Mouse (Mus musculus) CD4-positive, CD25-positive, alpha-beta regulatory T cell, adult 9 weeks (primary cell): ENCODE results near the gene Syt9. TPM values are rescaled to one million over a fixed set of nuclear protein-coding genes. Genes with fewer than 3 reads are reported as not detected.

Experiments used
- polyA plus RNA-seq: library from polyadenylated mRNA; unstranded; fragments of 100-300 nt; shearing (Covaris generic); gene quantifications from one replicate; pipeline ENCODE4 v1.2.1, GENCODE M21; 2017

Syt9 gene
- polyA plus RNA-seq: not detected

DNA sequence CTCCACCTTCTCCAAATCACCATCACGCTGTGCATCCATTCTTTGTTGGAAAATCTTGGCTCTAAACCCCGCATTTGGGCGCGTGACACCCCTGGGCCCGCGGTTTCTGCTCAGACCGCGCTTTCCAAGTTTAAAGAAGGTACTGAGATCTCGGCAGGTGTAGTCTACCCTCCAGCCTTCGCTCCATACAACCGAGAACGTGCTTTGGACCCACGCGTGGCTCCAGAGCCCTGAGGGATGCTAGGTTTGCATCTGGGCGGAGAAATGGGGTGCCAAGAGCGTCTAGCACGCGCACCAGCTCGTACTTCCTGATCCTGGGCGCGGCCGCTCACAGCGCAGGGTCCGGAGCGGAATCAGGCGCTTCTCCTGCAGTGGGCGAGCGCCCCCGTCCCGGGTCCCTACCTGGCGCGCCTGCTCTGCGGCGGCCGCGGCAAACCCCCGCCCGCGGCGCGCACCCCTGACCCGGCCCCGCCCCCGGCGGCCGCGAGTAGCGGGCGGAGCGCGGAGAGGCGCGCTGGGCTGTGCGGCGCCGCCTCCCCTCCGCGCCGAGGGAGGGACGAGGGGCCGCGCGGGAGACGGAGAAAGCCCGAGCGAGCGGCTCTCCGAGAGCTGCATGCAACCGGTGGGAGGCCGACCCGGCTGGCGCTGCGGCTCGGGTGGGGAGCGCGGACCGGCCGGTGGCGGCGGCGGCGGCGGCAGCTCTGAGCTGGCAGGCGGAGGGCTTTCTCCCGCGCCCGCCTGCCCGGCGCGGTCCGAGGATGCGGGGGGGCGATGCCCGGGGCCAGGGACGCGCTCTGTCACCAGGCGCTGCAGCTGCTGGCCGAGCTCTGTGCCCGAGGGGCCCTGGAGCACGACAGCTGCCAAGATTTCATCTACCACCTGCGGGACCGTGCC lies at the start of gene Syt9:
Syt9 (plus strand) TSS at position 497 of the 894 bp plus-strand sequence.

DNA sequence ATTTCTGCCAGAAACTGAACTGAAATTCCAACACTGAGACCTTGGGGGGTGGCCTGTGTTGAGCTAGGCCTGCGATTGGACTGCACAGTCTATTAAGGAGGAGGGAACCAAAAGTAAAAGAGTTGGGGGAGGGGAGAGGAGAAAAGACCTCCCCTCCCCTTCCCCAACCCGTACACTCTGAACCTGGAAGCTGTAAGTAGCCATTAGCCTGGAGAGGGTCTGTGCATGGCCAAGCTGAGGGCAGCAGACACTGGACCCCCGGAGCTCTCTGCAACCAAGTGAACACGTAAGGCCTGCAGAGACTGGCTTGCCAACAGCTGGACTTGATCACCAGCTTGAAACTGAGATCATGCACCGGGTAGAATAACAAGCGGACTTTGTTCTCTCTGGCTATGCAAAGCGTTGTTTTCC lies 196.7 kb downstream of the Syt9 start, which contains the start of gene Olfml1:
Olfml1 (plus strand) TSS at position 186 of the 411 bp plus-strand sequence.

DNA sequence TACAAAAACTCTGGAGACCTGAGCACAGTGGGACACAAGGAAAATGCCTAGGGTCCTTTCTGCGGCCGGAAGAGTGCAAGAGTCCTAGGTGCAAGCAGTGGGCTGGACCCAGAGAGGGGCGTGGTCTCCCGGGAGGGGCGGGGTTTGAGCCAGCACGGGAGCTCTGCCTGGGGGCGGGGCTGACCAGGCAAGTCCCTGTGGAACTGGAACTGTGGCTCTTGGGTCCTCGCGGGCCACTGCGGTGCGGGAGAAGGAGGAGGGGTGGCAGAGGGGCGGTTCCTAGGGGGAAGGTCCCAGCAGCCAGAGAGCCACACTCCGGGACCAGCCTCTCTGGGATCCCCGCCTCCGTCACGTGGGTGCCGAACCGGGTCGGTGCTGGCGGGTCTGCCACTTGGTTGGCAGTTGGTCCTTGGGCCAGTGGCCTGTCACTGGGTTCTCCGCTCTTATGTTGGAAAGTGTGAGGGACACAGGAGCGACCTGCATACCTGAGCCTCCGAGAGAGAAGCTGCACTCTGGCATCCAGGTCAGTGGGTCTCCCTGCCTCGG lies 224.4 kb downstream of the Syt9 start, which contains the start of gene Ppfibp2:
Ppfibp2 (plus strand) TSS at position 351 of the 546 bp plus-strand sequence.

Other genes starting within 250 kb of the Syt9 start
- gene Olfr715, start 239.6 kb upstream of the Syt9 start, polyA plus RNA-seq: not detected
- not detected for gene Olfr716, start 232.4 kb upstream of the Syt9 start, polyA plus RNA-seq
- not detected for gene Nlrp14, start 203.7 kb upstream of the Syt9 start, polyA plus RNA-seq
- not detected for gene Rbmxl2, start 161.3 kb upstream of the Syt9 start, polyA plus RNA-seq
- gene Olfml1, start 196.7 kb downstream of the Syt9 start, polyA plus RNA-seq: not detected
- gene Ppfibp2, start 224.5 kb downstream of the Syt9 start, polyA plus RNA-seq: 0.82 TPM